Mouse (Mus musculus): ENCODE measurements at regions not wholly inside any gene's neighbourhood (a gene's known extent, or its start where the extent isn't known, plus 50 kb on each side); places are given as distances from the start of the nearest gene placed in this dataset.
"Not testable (repeated sequence)": the region's sequence is repeated elsewhere in the genome, so short reads cannot be mapped to it uniquely, and the experiment has no call there.

GRCm38 (mm10) chr5:45382804-45383203, 67.2 kb downstream of the Qdpr start:
- no peak for DNase-seq (ENCODE audit: low spot score)

GRCm38 (mm10) chr5:45378486-45378885, 71.5 kb downstream of the Qdpr start:
- DNase-seq (ENCODE audit: low spot score) = no peak

DNA sequence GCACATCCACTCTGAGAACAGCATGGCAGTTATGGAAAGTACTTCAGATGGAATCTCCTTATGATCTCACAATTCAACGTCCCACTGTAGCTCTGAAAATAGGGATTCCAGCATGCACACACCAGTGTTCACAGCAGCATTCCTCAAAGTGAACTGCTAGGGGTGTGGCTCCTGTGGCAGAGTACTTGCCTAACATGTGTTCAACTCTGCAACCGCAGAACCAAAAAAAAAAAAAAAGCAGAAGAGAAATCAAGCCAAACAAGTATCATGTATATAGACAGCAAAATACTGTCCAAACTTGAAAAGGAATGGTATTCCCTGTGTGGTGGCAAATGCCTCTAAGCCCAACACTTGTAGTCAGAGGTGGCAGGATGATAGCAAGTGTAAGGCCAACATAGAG, 77.0 kb downstream of the Qdpr start:
- DNase-seq (ENCODE audit: low spot score) = no peak

- no peak for DNase-seq (ENCODE audit: low spot score)
These were observed 81.6 kb downstream of the Qdpr start for GRCm38 (mm10) chr5:45368451-45368850.

GRCm38 (mm10) chr5:45360189-45360588, 89.8 kb downstream of the Qdpr start:
- DNase-seq (ENCODE audit: low spot score) = no peak

DNA sequence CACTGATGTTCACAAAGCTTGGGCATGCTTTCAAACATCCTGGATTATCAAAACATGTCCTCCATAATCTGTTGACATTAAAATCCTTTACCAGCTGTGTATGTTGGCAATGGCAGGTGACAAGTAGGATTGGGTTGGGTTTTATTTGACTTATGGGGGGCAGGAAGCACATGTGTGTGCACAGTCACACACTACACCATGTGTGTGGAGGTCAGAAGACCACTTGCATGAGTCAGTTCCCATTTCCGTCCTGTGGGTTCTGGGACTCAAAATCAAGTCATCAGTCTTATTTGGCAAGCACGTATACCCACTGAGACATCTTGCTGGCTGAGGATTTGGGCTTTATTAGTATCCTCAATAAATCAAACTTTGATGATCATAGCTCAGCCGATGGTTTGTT, 109.6 kb downstream of the Qdpr start:
- DNase-seq (ENCODE audit: low spot score) = no peak

DNA sequence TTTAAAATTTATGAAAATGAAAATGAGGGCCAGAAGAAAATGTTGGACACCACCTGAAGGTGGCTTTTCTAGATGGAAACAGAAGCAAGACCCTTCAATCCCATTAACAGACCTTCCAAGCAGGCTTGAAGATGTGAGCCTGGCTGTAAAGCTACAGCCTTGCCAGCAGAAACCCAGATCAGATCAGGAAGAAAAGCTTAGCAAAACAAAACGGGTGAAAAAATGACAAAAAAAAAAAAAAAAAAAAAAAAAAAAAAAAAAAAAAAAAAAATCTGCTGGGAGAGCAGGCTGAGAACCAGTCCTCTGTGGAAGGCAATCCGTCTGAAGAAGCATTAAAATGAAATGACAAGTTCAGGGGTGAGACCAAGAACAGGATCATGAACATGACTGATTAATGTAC, 113.2 kb downstream of the Qdpr start:
- no peak for DNase-seq (ENCODE audit: low spot score)

GRCm38 (mm10) chr5:45324468-45324867, 125.6 kb downstream of the Qdpr start:
- not testable (repeated sequence) for DNase-seq (ENCODE audit: low spot score)

DNA sequence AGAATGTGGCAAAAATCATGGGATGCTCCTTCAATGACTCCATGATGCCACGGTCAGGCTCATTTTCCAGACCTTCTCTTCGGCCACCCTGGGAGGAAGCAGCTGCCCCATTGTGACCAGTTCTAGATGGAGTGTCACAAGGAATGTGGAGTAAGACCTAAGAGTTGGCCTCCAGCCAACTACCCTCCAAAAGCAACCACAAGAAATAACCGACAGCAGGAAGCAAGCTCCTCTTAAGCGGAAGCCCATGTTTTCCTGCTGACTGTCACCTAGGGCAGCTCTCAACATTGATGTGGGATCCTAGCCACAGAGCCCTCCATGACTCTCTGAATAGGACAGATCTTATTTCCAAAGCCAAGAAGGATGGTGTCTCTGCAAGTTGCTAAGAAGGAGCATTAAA, 126.5 kb downstream of the Qdpr start:
- DNase-seq (ENCODE audit: low spot score) = no peak

DNA sequence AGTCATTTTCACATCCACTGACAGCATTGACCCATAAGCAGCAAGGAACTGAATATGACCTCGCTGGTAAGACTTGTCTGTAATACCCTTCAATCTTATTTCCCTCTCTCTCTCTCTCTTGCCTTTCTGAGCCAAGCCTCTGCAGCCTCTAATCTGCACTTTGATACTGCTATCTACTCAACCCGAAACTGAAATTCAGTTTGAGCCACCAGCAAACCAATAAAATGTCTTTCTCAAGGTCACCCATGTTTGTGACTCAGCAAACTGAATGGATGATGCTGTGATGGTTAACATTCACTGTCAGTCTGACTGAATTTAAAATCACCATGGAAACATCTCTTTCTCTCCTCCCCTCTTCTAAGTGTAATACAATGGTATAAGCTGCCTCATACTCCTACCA, 132.0 kb downstream of the Qdpr start:
- DNase-seq (ENCODE audit: low spot score) = no peak

DNA sequence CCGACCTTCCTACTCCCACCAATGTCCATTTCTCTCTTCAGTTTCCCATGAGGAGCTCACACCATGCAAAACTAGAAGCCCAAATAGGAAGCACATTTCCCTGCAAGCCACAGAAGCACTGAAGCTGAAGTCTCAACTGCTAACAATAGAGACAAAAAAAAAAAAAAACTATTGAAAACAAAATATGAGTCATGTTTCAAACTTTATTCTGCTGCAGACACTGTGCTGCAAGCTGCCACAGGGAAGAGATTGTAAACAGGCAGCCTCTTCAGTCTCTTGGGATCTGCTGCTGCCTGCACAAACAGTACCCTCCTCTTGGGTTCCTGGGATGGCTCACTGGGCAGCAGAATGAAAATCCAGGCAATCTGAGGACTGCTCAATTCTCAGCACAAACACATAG, 148.9 kb downstream of the Qdpr start:
- DNase-seq (ENCODE audit: low spot score) = no peak

DNA sequence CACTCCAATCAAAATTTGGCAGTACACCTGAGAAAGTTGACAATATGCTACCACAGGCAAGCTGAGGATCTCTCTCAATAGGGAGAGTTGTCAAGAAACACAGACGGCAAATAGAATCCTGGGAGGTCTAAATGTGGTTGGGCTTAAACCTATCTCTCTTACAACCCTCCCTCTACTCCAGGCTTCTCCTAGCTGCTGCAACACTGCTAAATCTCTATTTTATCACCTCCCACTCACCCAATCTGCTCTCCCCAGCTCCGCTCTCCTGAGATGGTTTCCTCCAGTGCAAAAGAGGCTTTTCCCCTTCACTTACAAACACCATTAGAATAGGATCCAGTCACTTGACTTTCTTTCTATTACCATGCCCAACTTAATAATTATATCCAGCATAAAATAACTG, 151.2 kb downstream of the Qdpr start:
- no peak for DNase-seq (ENCODE audit: low spot score)

- no peak for DNase-seq (ENCODE audit: low spot score)
These were observed 154.9 kb downstream of the Qdpr start for GRCm38 (mm10) chr5:45295134-45295533.

DNA sequence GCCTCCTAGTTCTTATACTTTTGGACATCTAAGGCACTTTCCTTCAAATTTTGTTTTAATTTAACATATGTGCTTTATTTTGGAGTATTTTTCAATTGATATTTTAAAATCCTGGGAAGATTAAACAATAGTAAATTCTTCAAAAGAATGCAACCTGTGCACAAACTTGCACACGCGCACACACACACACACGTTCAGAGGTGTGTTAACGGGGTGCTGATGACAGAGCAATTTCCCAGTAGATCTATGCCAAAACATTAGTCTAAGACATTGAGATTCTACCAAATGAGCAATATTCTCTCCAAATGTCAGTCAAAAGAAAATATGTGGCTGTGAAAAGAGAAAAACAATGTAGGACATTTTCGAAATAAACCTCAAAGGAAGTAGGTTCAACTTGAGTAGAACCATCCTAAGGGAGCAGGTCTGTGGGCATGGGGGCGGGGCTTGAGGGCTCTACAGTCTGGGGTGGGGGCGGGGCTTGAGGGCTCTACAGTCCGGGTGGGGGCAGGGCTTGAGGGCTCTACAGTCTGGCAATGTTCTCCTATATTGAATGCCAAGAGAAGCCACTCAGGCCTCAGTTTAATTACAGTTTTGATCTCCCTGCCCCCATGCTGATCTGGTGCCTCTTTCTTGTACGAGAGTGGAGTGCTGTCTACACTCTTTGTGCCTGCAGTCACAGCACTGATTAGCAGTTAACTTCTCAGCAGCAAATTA, 157.0 kb downstream of the Qdpr start:
- DNase-seq (ENCODE audit: low spot score) = no peak

DNA sequence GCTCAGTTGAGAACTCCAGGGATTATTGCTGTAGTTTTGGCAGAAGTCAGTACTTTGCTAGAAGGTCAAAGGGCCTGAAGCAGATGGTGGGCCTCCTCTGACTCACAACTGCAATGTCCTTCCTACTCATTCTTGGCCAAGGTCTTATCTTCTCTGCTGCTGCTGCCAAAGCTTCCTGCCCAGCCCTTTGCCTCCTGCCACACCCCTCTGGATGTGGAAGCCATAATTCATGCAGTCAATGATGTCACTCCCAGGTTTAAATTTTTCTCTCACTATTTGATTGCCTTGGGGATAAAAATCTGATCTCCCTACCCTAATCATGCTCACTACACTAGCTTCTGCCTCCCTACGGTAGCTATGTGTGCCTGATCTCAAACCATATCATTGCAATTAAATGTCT, 157.7 kb downstream of the Qdpr start:
- DNase-seq (ENCODE audit: low spot score) = peak; percentile 51

DNA sequence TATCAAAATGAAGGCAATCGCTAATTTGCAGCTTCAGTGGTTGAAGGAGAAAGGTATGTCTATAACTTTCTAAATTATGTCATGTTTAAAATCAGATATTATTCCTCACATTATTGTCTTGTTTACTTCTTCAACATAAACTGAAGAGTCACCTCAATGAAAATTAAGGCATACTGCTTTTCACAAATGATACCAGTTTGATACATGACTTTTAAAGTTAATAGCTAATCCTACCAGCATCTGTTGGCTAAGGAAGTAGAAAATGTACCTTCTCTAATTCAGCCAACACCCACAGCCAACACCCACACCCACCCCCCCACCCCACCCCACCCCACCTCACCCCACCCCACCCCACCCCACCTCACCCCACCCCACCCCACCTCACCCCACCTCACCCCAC, 158.3 kb downstream of the Qdpr start:
- DNase-seq (ENCODE audit: low spot score) = no peak

GRCm38 (mm10) chr5:45291276-45291675, 158.8 kb downstream of the Qdpr start:
- DNase-seq (ENCODE audit: low spot score) = no peak

- no peak for DNase-seq (ENCODE audit: low spot score)
These were observed 163.6 kb downstream of the Qdpr start for GRCm38 (mm10) chr5:45286454-45286853.

DNA sequence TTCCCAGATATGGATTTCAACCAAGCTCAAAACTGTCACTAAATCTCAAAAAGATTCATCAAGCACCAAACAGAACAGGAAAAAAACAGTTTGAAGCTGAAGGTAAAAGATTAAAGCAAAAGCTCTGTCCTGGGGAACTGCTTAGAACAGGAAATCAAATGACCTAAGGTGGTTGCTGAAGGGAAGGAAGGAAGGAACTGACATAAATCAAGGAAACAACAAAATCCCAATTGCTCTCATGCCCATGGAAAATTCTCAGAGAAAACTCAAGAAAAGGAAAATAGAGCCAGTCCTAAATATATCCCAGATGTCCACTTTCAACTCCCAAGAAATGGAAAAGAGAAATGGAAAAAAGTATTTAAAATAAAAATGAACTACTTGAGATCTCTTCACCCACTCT, 165.4 kb downstream of the Qdpr start:
- DNase-seq (ENCODE audit: low spot score) = no peak

DNA sequence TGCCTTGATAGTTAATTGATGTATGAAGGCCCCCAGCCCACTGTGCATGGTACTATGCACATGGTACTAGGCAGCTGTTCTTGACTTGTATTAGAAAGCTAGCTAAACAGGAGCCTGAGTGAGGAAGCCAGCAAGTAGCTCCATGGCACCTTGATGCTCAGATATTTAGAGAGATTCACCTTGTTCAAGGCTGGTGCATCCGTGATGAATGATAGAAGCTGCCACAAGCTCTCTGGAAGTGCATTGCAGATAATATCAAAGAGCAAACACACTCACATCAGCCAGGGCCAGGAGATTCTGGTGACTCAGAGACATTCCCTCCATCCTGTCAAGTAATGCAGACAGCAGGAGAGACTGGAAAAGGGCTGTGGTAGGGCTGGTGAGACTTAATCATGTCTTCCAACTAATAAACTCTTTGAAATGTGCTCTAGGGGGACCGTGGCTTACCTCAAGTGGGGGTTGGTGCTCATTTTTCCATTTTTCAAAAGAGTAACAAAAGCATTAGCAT, 166.1 kb downstream of the Qdpr start:
- DNase-seq (ENCODE audit: low spot score) = no peak

DNA sequence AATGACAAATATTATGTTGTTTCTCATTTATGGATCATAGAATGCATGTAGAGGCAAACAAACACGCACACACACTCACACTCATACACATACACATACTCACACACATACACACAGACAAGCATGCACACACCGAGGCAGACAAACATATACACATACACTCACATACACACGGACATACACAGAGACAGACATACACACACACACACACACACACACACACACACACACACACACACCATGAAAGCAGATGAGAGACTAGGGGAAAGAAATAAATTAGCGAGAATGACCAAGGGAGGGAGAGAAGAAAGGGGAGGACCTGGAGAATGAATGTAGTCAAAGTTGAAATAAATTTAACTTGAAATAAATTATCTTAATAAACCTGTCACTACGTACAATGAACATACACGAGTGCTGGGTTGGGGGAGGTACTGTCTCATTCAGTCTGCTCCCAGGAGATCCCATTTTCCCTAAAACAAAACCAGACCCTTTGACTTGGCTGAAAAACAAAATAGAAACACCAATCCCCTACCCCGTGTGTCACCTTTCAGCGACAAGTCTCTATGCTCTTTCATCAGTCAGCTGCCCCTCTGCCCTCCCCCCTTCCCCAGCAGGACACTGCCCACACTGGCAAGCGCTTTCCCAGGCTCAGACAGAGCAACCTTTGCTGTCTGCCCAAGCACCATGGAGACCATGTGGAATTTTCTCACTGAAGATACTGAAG, 167.7 kb downstream of the Qdpr start:
- no peak for DNase-seq (ENCODE audit: low spot score)

GRCm38 (mm10) chr5:45278571-45278970, 171.5 kb downstream of the Qdpr start:
- DNase-seq (ENCODE audit: low spot score) = peak; percentile 25

- no peak for DNase-seq (ENCODE audit: low spot score)
These were observed 172.0 kb downstream of the Qdpr start for GRCm38 (mm10) chr5:45278005-45278432.

DNA sequence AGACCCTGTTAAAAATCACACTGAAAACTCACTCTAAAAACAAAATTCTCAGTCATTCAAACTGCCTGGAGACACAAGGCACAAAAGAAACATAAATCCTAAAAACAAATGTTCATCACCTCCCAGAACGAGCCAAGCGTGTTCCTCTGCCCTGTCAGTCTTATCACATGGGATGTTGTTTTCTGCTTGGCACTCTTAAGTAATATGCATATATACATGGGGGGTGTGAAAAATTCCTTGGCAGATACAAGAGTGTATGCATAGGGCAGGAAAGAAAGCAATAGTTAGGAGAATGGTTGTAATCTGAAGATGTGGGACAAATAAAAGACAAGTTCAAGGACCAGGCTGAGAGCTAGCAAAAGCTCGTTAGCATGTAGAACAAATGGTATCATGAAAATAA, 179.4 kb downstream of the Qdpr start:
- DNase-seq (ENCODE audit: low spot score) = no peak
